Mouse (Mus musculus) adrenal gland, postnatal 14 days (tissue): ENCODE results near the gene Mylk4. TPM values are rescaled to one million over a fixed set of nuclear protein-coding genes. Genes with fewer than 3 reads are reported as not detected.
A peak's percentile ranks its signal among the peaks of the same experiment; 100 is the strongest.

Experiments
- DNase-seq: peaks from one replicate; pipeline ENCODE4 v3.0.0; 2021; ENCODE audit warnings: mixed read lengths
- long read RNA-seq, 2 experiments: library from polyadenylated mRNA; stranded (forward); transcript quantifications; one replicate each; pipeline ENCODE4 v2.0.0; 2021
- total RNA-seq: library from RNA; stranded (reverse); gene quantifications from 2 replicates; pipeline ENCODE4 v1.2.3, GENCODE M21; 2021

Gene Mylk4
- total RNA-seq, result 0.07 and 2.4 TPM in 2 replicates
- long read RNA-seq, experiment 1, partial matches to known transcripts, result 0 of 1 reads
- long read RNA-seq, experiment 1, other reads (novel, unspliced or antisense), result 1 of 1 reads
- long read RNA-seq, experiment 2, partial matches to known transcripts, result 0 of 1 reads
- long read RNA-seq, experiment 2, other reads (novel, unspliced or antisense), result 1 of 1 reads

DNA sequence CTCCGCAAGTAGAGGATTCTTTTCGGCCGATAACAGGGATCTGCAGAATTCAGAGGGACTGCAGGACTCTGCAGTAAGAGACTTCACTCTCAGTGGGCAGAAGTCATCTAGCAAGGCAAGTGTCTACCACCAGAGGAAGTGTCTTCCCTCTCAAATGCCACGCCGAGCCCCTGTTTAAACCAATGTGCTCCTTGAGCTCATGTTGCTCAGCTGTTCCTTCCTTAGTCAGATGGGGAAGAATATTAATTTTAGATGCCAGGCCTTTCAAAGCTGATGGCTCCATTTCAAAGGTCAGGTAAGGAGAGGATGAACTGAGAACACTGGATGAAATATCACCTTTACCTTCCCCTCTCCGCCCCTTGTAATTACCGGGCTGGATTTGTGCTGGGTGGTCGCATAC lies at the start of gene Mylk4:
TSS of gene Mylk4 (minus strand) at position 139 of the 400 bp plus-strand sequence.
- no peak for DNase-seq

DNA sequence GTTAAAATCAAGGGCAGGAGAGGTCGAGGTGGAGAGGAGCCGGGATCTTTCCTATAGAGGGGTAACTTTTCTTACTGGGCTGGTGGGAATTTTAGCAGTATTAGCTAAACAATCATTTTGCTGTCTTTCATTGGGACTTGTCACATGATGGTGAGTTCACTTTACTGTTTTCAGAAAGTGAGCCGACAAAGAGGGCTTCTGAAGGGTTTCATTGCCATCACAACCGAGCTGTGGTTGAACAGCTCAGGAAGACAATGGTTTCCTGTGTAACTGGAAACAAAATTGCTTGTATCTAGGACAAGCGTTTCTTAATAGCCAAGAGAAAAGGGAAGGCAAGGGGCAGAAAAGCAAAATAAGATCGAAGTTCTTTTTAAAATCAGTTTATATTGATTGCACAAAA lies 49.5 kb upstream of the Mylk4 start:
- no peak for DNase-seq

DNA sequence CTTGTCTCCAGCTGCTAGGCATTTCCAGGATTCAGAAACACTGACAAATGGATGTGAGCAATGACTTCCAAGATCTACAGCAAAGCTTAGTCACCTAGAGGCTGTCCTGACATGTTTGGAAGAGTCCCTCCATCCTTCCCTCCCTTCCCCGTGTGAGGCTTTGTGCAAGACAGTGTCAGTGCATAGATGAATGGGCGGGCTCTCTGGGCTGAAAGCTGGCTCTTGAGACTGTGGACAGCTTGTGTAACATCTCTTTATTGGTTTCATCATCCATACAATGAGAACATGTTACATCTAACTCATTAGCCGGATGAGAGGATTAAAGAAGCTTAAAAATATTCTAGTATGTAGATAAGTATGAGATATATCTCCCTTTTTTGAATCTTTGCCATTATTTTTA lies 49.0 kb upstream of the Mylk4 start:
- DNase-seq, result no peak

DNA sequence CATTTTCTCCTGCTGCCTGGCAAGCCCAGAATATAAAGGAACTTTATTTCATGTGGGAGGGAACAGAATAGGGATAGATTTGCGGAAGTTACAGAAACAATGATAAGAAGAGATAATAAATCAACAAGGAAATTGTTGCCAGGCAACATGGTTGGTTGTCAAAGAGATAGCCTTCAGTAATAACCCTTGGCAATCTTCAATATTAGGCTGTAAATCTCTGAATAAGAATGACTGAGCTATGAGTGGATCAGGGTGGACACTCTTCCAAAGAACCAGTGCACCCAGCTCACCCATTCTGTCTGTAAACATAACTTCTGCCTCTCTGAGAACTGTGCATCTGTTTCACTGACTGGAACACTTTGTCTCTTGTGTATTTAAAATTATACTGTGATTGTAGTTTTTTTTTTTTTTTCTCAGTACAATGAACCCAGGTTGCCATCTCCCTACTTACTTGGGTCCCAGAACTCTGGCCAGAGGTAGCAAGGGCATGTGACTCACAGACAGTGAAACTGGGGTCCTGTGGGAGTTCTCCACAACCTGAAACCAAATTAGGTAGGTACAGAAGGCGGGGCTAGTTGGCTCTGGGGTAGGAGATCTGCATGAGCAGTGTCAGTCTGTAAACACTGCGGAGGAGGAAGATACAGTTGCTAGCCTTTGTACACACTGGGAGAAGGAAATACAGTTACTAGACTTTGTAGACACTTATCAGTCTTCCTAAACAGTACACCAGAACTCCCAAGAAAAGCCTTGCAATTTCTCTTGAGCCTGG lies 47.9 kb upstream of the Mylk4 start:
- DNase-seq, result peak; percentile 54

DNA sequence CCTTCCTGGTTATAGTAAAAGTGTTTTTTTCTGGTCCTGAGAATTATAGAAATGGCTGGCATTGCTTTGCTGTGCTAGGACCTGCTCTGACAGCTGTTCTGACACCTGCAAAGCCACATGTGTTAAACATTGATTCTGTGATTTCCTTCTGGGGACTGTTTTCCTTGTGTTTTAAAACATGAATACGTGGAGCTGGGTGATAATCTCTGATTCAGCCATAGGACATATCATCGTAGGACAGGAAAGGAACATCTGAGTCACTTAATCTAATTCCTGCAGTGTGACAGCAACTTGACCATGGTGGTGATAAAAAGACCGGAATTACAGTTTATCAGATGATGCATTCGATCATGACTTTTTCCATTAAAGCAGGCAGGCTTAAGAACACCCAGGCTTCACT lies 45.1 kb upstream of the Mylk4 start:
- no peak for DNase-seq

DNA sequence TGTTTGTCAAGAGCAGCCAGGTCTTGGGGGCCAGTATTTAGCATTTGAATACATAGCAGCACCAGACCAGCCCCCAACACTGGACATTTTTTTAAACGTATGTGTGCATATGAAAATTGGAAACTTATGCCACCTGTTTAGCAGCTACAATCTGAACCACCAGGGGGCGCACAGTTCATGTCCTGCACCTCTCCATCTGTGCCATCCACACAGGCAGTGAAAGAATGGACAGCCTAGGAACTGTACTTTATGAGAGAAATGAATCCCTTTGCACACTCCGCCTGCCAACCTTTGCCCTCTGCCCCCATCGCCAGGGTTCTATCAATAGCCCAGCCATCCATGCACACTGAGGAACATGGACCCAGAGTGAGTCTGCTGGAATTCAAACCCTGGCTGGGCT lies 44.2 kb upstream of the Mylk4 start:
- peak; percentile 87 for DNase-seq

DNA sequence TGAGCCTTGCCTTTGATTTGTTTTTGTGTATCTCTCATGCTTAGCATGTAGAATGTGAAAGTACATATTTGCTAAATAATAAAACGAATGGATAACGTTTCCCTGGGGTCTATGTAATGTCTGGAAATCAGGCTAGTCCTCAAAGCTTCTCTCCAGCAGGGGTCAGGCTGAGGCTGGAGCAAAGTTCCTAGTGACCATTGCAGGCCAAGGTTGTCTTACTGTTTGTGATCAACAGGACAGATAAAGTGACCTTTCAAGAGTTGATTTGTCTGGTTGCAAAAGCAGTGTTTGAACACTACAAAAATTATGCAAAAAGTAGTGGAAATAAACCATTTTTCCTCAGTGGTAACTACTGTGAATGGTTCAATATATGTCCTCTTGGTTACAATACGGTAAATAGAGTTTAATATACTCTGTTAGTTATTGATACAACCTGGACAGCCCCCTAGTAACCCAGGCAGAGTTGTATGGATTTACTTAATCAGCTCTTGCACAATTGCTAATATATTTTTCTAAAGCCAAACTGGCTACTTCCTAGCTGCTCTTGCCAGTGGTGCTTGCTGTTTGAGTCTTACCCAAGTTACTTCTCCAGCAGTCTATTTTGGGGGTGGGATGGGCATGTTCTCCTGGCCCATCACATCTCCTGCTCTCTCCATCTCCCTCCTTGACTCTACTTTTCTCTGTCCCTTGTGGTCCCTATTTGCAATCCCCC lies 43.5 kb upstream of the Mylk4 start:
- DNase-seq, result peak; percentile 78

DNA sequence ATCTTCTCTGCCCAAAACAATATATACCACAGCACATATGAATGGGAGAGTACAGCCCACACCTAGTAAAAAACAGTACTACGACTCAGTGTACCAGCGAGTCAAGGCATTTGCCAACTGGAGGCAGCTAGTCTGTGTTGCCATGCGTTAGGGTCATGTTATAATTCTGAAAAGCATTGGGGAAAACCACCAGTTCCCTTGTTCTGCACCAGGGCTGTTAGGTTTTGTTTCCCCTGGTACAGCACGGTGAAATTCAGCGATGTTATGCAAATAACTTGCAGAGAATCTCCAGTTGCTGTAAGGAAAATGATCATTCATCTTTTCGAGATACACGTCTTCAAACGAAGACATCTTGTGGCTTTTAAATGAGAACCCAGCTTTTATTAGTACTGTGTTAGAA lies 41.8 kb upstream of the Mylk4 start:
- DNase-seq, result no peak

DNA sequence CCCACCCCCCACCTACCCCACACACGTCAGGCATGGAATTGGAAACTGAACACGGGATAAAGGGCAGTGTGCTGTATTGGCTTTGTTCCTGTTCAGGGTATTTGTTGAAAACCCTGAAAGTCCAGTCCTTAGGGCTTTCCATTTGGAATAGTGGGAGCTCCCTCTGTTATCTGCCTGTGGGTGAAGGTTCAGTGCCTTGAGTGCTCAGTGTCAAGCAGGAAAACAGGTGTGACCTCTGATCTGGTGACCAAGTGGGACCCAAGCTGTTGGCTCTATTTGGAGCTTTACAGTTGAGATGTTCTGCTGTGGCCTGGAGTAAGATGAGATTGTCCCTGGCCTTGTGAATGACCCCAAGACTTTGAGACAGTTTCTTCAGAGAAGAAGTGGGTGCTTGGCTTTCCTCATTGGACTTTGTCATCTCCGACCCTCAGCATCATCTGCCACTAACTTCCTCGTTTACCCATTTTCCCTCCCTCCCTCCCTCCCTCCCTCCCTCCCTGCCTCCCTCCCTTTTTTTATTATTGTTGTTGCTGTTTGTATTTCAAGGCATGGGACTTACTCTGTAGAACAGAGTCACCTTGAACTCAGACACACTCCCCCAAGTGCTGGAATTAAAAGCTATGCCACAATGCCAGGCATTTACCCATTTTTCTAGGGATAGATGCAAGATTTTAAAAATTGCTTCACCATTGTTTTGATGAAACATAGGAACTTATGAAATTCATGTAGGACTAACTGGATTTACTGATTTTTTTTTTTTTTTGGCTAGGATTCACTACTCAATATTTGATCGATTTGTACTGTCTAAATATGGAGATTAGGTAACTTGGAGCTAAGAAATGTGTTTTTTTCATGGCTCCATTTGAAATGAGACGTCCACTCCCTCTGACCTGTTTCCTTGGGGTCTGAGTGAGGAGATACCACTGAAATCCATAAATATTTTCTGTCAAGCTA lies 40.9 kb upstream of the Mylk4 start:
- DNase-seq, result no peak

DNA sequence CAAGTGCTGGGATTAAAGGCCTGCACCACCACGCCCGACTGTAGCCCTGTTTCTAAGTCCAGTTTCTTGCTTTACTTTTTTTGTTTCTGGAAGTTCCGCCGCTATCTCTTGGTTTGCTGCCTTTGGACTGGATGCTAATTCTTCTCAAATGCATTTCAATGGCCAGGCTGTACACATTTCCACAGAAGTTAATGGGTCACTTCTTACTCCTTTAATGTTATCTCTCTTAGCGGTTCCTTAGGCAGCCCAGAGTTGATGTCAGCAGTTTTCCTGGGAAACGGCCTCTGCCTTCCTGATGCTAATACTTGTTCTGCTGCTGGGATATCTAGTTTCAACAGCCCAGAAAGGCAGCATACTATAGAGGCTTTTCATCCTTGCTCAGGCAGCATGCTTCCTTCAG lies 39.4 kb upstream of the Mylk4 start:
- no peak for DNase-seq

DNA sequence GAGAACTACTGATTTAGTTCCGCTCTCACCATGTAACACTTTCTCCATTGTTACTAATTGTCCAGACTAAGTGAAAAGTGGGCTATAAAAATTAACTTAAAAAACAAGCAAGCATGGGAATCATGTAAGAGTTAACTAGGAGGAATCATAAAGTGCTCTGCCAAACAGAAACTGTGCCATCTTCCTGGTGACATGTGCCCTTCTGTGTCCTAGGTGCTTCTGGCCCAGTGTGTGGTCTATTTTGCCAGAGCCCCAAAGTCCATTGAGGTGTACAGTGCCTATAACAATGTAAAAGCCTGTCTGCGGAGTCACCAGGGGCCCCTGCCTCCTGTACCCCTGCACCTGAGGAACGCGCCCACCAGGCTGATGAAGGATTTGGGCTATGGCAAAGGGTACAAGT lies 37.9 kb upstream of the Mylk4 start:
- no peak for DNase-seq

DNA sequence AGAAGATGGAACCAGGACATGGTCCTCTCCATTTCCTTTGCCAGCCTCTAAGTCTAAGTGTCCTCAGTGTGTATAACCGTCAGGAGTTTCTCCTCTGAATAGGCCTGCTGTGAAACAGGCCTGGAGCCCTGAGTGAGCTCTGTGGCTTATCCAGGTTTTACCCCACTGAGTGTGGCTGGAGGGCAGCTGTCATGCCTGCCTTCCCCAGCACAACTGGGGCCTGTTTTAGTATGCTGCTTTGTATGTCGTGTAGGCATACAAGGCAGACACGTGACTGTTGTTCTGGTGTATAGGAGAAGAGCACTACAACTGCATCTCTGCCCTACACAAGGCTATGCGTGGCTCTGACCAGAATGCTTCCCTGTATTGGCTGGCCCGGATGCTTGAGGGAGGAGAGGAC lies 36.2 kb upstream of the Mylk4 start:
- DNase-seq, result no peak

DNA sequence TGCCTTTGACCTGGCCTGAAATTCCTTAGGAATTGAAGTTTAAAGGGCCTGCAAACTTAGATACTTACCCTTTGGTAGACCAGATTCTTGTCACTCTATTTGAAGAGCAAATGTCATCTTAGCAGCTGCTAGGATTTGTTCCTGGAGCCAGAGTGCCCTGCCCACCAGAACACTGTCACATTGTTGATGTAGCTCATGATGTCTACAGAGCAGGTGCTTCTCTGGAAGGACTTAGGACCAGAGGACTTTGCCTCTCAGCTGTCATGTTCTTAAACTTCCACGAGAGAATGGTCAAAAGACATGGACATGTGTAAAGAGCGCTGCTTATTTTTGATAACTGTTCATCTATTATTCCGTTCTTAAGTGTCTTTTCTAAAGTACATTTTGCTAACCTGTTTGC lies 35.5 kb upstream of the Mylk4 start:
- no peak for DNase-seq

DNA sequence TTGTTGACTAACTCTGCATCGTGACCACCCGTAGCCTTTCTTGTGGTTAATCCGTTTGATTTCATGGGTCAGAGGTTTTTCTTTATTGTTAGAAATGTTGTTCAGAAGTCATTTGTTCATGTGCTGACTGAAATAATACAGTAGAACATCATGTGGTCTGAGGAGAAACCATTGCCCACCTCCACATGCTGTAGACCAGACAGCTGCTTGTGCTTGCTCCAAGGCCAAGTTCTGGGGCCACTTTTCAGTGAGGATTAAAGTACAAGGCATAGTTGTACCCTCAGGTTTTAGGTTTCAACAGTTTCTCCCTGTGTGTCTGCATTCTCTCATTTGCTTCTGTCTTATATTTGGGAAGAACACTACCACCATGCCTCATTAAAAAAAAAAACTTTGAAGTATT lies 23.9 kb upstream of the Mylk4 start:
- DNase-seq, result no peak

DNA sequence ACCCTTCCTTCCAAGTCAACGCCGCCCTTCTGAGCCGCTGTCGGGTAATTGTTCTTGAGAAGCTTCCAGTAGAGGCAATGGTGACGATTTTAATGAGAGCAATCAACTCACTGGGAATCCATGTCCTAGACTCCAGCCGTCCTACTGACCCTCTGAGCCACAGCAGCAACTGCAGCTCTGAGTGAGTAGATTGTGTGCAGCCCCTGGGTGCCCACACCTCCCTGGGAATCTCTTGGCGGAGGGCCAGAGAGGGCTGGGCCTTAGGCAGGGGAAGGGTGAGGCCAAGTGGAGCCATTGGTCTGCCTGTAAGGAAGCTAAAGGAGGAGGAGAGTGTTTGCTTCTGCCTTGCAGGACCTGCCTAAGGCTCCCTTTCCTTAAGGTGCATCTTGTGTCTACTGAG lies 23.1 kb upstream of the Mylk4 start:
- DNase-seq, result peak; percentile 28

DNA sequence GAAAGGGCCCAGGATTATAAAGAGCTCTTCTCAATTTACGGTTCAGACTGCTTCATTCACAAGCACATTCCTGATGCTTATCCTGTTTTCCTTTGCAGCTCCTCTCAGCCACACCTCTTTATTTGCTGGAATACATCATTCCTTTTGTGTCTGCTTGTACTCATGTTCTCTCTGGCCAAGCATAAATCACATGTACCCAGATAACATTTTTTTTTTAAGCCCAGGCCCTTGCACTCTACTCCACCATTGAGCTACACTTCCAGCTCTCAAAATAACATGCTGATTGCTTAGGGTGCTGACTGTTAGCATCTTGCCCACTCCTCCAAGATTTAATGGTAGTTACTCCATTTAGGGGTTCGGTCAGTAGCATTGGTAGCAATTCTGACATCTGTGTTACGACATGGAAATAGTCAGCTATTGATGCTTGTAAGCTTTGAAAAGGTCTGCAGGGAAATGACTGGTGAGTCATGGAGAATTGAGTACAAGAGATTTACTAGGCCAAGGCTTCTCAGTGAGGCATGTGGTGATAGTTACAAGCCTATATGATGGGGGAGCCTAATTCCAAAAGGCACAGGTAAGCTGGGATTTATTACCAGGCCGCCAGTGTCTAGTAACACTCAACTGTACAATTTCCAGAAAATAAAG lies 20.1 kb upstream of the Mylk4 start:
- no peak for DNase-seq

DNA sequence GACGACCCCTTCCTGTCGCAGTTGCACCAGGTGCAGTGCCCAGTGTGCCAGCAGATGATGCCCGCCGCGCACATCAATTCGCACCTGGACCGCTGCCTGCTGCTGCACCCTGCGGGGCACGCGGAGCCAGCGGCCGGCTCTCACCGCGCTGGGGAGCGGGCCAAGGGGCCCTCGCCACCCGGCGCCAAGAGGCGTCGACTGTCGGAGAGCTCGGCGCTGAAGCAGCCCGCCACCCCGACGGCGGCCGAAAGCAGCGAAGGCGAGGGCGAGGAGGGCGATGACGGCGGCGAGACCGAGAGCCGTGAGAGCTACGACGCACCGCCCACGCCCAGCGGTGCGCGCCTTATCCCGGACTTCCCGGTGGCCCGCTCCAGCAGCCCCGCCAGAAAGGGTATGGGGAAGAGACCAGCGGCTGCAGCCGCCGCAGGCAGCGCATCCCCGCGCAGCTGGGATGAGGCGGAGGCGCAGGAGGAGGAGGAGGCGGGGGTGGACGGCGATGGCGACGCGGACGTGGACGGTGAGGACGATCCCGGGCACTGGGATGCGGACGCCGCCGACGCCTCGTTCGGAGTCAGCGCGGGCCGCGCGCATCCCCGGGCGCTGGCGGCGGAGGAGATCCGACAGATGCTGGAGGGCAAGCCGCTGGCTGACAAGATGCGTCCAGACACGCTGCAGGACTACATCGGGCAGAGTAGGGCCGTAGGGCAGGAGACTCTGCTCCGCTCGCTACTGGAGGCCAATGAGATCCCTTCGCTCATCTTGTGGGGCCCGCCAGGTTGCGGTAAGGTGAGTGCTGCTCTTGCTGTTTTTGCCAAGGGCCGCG lies 18.7 kb upstream of the Mylk4 start, which contains the start of gene D930007J09Rik:
TSS of gene D930007J09Rik (minus strand) at position 591 of the 823 bp plus-strand sequence.
- peak; percentile 72 for DNase-seq

DNA sequence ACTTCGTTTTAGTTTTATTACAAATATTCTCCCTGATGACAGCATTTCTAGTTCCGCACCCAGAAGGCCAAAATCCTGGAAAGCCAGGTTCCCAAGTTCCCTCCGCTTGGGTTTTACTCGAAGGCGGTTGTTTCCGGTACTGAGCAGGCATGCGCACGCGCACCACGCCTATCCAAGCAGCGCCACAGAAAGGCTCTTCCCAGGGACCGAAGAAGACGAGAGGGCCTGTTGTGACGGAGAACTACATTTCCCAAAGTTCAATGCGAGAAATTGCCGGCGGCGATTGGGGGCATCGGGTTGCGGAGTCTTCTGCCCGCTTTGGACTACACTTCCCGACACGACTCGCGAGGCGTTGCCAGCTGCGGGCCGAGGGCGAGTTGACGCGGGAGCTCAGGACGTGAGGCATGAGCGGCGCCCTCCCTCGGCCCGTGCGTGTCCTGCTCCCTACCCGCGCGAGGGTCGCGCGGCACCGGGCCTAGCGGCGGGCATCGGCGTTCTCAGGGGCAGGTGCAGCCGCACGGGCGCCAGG lies 18.0 kb upstream of the Mylk4 start, which contains the start of gene Wrnip1:
TSS of gene Wrnip1 (plus strand) at position 346 of the 529 bp plus-strand sequence.
- peak; percentile 98 for DNase-seq

DNA sequence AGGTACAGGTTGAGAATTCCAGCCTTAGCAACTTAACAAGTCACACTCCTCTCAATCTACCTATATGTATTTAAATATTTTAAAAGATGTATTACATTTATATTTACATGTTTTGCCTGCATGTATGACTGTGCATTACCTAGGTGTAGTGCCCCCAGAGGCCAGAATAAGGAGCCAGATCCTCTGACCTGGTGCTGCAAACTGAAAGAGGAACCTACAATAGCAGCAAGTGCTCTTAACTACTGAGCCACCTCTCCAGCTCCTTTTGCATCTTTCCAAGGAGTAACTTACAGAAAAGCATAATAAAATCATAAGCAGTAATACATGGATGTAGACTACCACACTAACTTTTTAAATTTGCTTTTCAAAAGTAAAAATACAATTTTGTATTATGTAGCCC lies 17.1 kb upstream of the Mylk4 start:
- DNase-seq, result peak; percentile 21

DNA sequence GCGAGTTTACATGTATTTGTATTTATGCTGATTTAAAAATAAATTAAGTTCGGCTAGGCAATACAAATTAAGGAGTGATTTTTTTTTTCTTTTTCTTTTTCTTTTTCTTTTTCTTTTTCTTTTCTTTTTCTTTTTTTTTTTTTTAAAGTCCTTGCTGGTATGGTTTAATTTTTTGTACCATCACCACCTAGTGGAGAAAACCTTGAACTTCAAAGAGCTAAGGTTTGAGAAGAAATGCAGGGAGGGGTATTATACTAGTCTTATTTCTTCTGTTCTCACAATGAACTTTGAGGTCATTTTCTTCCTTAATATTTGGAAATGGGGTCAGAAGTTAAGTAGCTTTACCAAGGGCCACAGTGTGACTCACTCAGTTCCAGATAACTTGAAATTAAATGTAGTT lies 15.4 kb upstream of the Mylk4 start:
- no peak for DNase-seq
